Mouse (Mus musculus): ENCODE measurements around the gene Esr1.

Esr1 gene

GRCm38 (mm10) chr10:5008795-5009366 is 397.5 kb downstream of the Esr1 start:
- no peak for DNase-seq

DNA sequence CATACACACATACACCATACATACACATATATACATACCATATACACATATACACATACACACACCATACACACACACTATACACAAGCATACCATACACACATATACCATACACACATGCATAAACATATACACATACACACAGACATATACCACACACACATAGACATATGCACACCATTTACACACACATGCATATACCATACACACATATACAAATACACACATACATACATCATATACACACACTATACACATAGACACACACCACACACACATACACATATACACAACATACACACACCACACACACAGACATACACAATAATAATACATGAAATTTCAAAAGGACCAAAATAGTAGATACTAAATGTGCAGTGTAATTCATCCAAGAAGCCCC is 400.6 kb downstream of the Esr1 start:
- no peak for DNase-seq

- no peak for DNase-seq
These were observed 403.6 kb downstream of the Esr1 start for GRCm38 (mm10) chr10:5014976-5015375.

DNA sequence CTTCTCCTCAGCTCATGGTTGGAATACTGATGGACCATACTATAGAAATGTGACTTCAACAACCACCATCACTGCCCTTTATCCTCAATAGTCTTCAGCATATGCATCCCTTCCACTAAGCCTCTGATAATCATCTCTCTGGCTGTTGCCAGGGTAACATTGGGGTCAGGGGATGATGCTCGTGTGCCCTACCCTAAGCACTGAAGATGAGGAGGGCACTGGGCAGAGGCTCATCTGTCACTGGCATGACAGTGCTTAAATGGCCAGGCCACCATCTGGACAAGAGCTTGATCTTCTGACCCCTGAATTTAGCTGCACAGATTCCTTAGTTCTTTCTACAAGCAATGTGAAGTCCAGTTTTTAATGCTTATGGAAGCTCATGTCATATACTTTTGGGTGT is 405.8 kb downstream of the Esr1 start:
- DNase-seq, result no peak

- DNase-seq, result no peak
These were observed 414.5 kb downstream of the Esr1 start for GRCm38 (mm10) chr10:5025906-5026305.

DNA sequence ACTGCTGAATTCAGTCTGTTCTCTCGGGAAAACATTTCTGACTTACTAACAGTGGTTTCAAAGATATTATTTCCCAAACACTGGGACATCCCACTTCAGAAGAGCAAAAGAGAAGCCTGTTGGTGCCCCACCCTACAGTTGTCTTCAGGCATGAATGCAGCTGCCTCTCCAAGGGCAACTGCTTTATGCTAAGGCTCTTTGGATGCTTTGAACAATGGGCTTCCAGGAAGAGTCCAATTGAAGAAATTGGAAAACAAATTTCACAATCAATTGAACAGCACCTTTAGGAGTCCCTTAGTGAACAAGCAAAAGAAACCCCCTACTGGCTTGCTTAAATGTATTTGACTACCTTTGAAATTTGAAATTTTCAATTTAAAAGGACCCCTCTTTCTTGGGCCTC is 415.8 kb downstream of the Esr1 start:
- no peak for DNase-seq

- no peak for DNase-seq
These were observed 416.9 kb downstream of the Esr1 start for GRCm38 (mm10) chr10:5028301-5028700.

- DNase-seq, result no peak
These were observed 417.8 kb downstream of the Esr1 start for GRCm38 (mm10) chr10:5029161-5029560.

DNA sequence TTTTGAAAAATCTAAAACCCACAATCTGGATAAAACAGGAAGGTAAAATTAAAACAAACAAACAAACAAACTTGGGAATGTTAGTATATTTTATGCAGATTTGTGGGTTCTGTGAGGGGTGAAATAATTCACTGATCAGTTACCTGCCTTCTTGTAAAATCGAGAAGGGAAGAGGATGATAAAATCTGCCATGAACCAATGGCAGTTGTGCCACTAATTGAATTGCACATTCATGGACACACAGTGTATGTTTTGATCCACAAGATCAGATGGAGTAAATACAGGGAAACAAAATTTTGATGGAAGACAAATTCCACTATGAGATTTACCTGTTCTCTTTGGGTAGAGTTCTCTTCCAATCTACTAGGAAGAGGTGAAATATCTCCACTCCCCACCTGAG is 418.5 kb downstream of the Esr1 start:
- DNase-seq, result no peak

- no peak for DNase-seq
These were observed 421.0 kb downstream of the Esr1 start for GRCm38 (mm10) chr10:5032192-5033048.

GRCm38 (mm10) chr10:5041254-5041653 is 429.9 kb downstream of the Esr1 start:
- DNase-seq, result no peak

DNA sequence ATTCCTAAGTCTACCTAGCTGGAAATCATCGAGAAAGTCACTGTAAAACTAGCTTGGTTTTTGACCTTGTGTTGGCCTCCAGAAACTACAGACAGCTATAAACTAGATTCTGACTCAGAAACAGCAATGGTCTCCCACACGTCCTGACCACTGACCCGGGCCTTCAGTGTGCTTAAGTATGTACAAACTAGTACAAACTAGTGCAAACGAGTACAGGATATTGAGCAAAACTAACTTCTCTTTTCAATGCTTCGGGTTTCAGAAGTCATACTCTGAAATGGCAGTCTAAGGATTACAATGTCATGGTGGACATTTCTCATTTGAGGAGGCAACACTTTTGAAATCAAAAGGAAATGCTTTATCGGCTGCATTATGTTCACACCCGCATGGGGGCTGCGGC is 433.1 kb downstream of the Esr1 start:
- no peak for DNase-seq

DNA sequence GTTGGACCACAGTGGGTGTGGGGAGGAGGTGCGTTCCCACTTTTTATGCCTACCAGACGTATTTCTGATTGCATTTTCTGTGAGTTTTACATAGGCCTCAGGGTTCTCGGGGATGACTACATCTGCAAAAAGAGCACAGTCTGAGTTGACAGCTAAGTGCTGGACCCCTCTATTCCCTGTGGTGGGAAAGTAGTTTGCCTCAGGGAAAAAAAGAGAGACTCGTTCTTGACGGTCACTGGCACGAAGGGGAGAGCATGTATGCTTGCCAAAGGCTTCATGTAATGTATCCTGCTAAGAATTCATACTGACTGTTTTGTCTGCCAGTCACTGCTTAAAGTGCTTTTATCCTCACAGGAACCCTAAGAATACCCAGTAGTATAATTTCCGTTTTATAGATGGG is 433.8 kb downstream of the Esr1 start:
- no peak for DNase-seq

DNA sequence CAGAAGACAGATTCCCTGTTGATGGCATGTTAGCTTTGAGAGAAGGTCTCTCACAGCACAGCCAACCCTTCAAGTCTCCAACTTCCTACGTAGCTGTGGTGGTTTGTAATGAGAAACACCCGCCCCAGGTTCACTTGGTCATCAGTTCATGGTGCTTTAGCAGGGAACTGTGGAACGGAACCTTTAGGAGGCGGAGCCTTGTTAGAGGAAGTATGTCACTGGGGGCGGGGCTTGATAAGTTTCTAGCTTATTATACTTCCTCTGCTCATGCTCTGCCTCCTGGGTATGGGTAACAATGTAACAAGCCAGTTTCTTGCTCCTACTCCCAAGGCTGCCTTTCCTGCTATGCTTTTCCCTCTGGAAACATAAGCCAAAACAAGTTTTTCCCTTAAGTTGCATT is 434.3 kb downstream of the Esr1 start:
- DNase-seq, result no peak
